Mouse (Mus musculus) midbrain, embryonic 14.5 days (tissue): ENCODE results near the gene Hspa4. TPM values are rescaled to one million over a fixed set of nuclear protein-coding genes. Genes with fewer than 3 reads are reported as not detected.
A peak's percentile ranks its signal among the peaks of the same experiment; 100 is the strongest.
"Not testable (repeated sequence)": the region's sequence is repeated elsewhere in the genome, so short reads cannot be mapped to it uniquely, and the experiment has no call there.

Experiments used
- ATAC-seq: fragments of 200-750 bp; cut with Nextera tagmentation; 2 replicates; pipeline ENCODE4 v1.8.0; 2017; ENCODE audit warnings: moderate number of reproducible peaks, moderate library complexity; ENCODE audit not compliant: low FRiP score, low TSS enrichment
- DNase-seq: peaks from one replicate; pipeline ENCODE4 v3.0.0-alpha.2; 2015
- H3K27ac ChIP-seq: fragments of 300-500 bp; sonication (generic); replicated peaks from 2 replicates; pipeline ENCODE4 v1.5.1; 2014; ENCODE audit warnings: mild to moderate bottlenecking, low read depth, low read length, moderate library complexity
- H3K27me3 ChIP-seq: fragments of 300-500 bp; sonication (generic); 2 replicates; pipeline ENCODE4 v1.6.1; 2014; ENCODE audit warnings: low read length, control low read depth, mixed read lengths; ENCODE audit not compliant: control insufficient read depth, insufficient read depth
- H3K36me3 ChIP-seq: fragments of 300-500 bp; sonication (generic); 2 replicates; pipeline ENCODE4 v1.6.1; 2014; ENCODE audit warnings: low read length, control low read depth; ENCODE audit not compliant: control insufficient read depth, insufficient read depth
- H3K4me1 ChIP-seq: fragments of 300-500 bp; sonication (generic); 2 replicates; pipeline ENCODE4 v1.6.1; 2014; ENCODE audit warnings: mild to moderate bottlenecking, antibody characterized with exemption, low read length, control low read depth; ENCODE audit not compliant: control insufficient read depth, insufficient read depth
- H3K4me2 ChIP-seq: fragments of 300-500 bp; sonication (generic); 2 replicates; pipeline ENCODE4 v1.6.1; 2014; ENCODE audit warnings: mild to moderate bottlenecking, low read length, moderate library complexity
- H3K4me3 ChIP-seq: fragments of 300-500 bp; sonication (generic); replicated peaks from 2 replicates; pipeline ENCODE4 v1.5.1; 2014; ENCODE audit warnings: low read depth, low read length
- H3K9ac ChIP-seq: fragments of 300-500 bp; sonication (generic); replicated peaks from 2 replicates; pipeline ENCODE4 v1.6.1; 2014; ENCODE audit warnings: mild to moderate bottlenecking, low read length, moderate library complexity
- H3K9me3 ChIP-seq: fragments of 300-500 bp; sonication (generic); 2 replicates; pipeline ENCODE4 v1.6.1; 2016; ENCODE audit warnings: low read length, control low read depth, mixed read lengths; ENCODE audit not compliant: control insufficient read depth
- WGBS: fragments of 180-500 bp; shearing (Covaris S2); extraction: QIAGEN DNeasy Blood & Tissue Kit; methylation state at CpG from one replicate; pipeline ENCODE4 v1.1.7; 2014; 5-methylcytosine and 5-hydroxymethylcytosine counted together
- polyA plus RNA-seq: library from polyadenylated mRNA; unstranded; fragments of >200 nt; fragmentation: Nextera tagmentation; extraction: Ambion mirVana; gene quantifications from 2 replicates; pipeline ENCODE4 v1.2.1, GENCODE M21; 2014

Hspa4 gene
- polyA plus RNA-seq, 1 experiment from 2014 or later = 57.4 TPM

DNA sequence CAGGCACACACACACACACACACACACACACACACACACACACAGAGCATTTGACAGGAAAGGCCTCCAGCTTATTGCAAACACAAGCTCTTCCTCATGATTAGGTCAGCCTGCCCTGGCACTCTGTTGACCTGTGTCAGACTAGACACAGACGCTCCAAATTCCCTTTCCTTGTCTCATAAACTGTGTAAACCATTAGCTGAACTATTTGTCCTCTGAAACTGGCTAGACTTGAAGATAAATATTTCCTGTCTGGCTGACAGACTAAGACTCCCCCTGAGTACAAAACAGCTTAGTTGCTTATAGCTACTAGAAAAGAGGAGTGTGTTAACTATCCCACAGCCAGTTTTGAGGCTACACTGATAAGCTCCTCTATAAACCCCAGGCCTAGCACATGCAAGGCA lies 14.5 kb upstream of the Hspa4 start:
- Histone ChIP-seq H3K9ac (no peak overlapping the region), H3K36me3 (no peaks in the 10 kb centered on the region)
- WGBS = 78% methylated on average over 1 of the region's 1 CpGs

GRCm38 (mm10) chr11:53312823-53313222 lies 12.6 kb upstream of the Hspa4 start:
- not testable (repeated sequence) for H3K9me3 ChIP-seq, H3K4me2 ChIP-seq, H3K27ac ChIP-seq, H3K4me1 ChIP-seq, ATAC-seq, H3K27me3 ChIP-seq, H3K36me3 ChIP-seq, H3K9ac ChIP-seq, DNase-seq, H3K4me3 ChIP-seq
- 89% methylated on average over 1 of the region's 1 CpGs for WGBS

More for the DNA sequence above, 14.5 kb upstream of the Hspa4 start:
- Histone ChIP-seq H3K9me3 (no peaks in the 10 kb centered on the region), H3K4me3 (no peak overlapping the region), H3K27me3 (no peaks in the 10 kb centered on the region), H3K27ac (no peak overlapping the region), H3K4me2 (no peak overlapping the region), H3K4me1 (no peaks in the 10 kb centered on the region)
- no peak for ATAC-seq
- DNase-seq = no peak

GRCm38 (mm10) chr11:53311385-53311784 lies 11.1 kb upstream of the Hspa4 start:
- H3K9me3 ChIP-seq = no peaks in the 10 kb centered on the region
- H3K4me3 ChIP-seq = no peak overlapping the region
- ATAC-seq = no peak
- no peak overlapping the region for H3K4me2 ChIP-seq
- no peaks in the 10 kb centered on the region for H3K27me3 ChIP-seq
- no peak for DNase-seq
- H3K4me1 ChIP-seq = no peaks in the 10 kb centered on the region
- H3K27ac ChIP-seq = no peak overlapping the region
- 27% methylated on average over 1 of the region's 1 CpGs for WGBS
- H3K36me3 ChIP-seq = no peaks in the 10 kb centered on the region
- no peak overlapping the region for H3K9ac ChIP-seq

GRCm38 (mm10) chr11:53308884-53309310 lies 8.6 kb upstream of the Hspa4 start:
- H3K36me3 ChIP-seq = no peaks in the 10 kb centered on the region
- ATAC-seq (no peak), DNase-seq (no peak)
- 81% methylated on average over 2 of the region's 2 CpGs for WGBS
- H3K9me3 ChIP-seq = no peaks in the 10 kb centered on the region
- H3K4me2 ChIP-seq = no peak overlapping the region
- H3K4me3 ChIP-seq = no peak overlapping the region
- H3K27me3 ChIP-seq = no peaks in the 10 kb centered on the region
- H3K27ac ChIP-seq = no peak overlapping the region
- H3K4me1 ChIP-seq = no peaks in the 10 kb centered on the region
- H3K9ac ChIP-seq = no peak overlapping the region

GRCm38 (mm10) chr11:53308251-53308864 lies 8.1 kb upstream of the Hspa4 start:
- Histone ChIP-seq H3K9ac (no peak overlapping the region), H3K4me3 (no peak overlapping the region), H3K36me3 (no peaks in the 10 kb centered on the region), H3K9me3 (no peaks in the 10 kb centered on the region), H3K27ac (no peak overlapping the region), H3K27me3 (no peaks in the 10 kb centered on the region), H3K4me1 (no peaks in the 10 kb centered on the region), H3K4me2 (no peak overlapping the region)
- ATAC-seq (no peak), DNase-seq (no peak)

GRCm38 (mm10) chr11:53307558-53308065 lies 7.4 kb upstream of the Hspa4 start:
- Histone ChIP-seq H3K4me3 (no peak overlapping the region), H3K36me3 (no peaks in the 10 kb centered on the region), H3K27me3 (no peaks in the 10 kb centered on the region), H3K4me1 (no peaks in the 10 kb centered on the region), H3K4me2 (no peak overlapping the region), H3K9ac (no peak overlapping the region), H3K27ac (no peak overlapping the region), H3K9me3 (no peaks in the 10 kb centered on the region)
- WGBS = 75% methylated on average over 10 of the region's 10 CpGs
- peak; percentile 14 for DNase-seq
- ATAC-seq = no peak

GRCm38 (mm10) chr11:53306965-53307364 lies 6.7 kb upstream of the Hspa4 start:
- H3K36me3 ChIP-seq = no peaks in the 10 kb centered on the region
- no peaks in the 10 kb centered on the region for H3K9me3 ChIP-seq
- H3K27ac ChIP-seq = no peak overlapping the region
- H3K4me3 ChIP-seq = no peak overlapping the region
- no peaks in the 10 kb centered on the region for H3K27me3 ChIP-seq
- ATAC-seq (no peak), DNase-seq (no peak)
- H3K4me1 ChIP-seq = no peaks in the 10 kb centered on the region
- WGBS = 89% methylated on average over 2 of the region's 2 CpGs
- H3K4me2 ChIP-seq = no peak overlapping the region
- H3K9ac ChIP-seq = no peak overlapping the region

GRCm38 (mm10) chr11:53304044-53304840 lies 4.0 kb upstream of the Hspa4 start:
- Histone ChIP-seq H3K4me2 (no peak overlapping the region), H3K27me3 (no peaks in the 10 kb centered on the region), H3K9ac (no peak overlapping the region), H3K4me1 (peaks cover 11% of the 10 kb centered on the region), H3K4me3 (no peak overlapping the region), H3K9me3 (no peaks in the 10 kb centered on the region), H3K36me3 (no peaks in the 10 kb centered on the region), H3K27ac (no peak overlapping the region)
- 86% methylated on average over 14 of the region's 14 CpGs for WGBS
- ATAC-seq (no peak), DNase-seq (no peak)

DNA sequence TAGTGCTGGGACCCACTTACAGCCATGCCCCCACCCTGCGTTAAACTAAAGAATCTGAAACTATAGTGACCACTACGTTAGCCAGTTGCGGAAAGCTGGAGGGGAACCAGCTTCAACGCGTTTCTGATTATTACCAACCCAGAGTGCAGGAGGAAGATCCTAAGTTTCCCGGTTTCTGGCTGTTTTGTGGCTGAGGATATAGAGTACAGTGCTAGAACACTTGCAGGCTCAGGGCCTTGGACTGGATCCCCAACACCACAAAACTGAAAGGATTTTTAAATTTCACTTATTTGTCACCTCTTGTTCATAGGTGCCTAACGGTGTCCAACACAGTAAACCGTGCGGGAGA lies 884 bp upstream of the Hspa4 start:
- DNase-seq (no peak), ATAC-seq (no peak)
- peaks cover 29% of the 10 kb centered on the region for H3K4me1 ChIP-seq
- H3K9me3 ChIP-seq = no peaks in the 10 kb centered on the region
- H3K9ac ChIP-seq = peak overlapping the region; percentile 64
- H3K4me2 ChIP-seq = peak overlapping the region; percentile 83
- 57% methylated on average over 9 of the region's 9 CpGs for WGBS
- no peaks in the 10 kb centered on the region for H3K27me3 ChIP-seq
- H3K27ac ChIP-seq = peak overlapping the region; percentile 94
- H3K36me3 ChIP-seq = 0 out of 2 replicates have a peak, but pooled peaks cover 3% of the 10 kb centered on the region
- H3K4me3 ChIP-seq = peak overlapping the region; percentile 95
